Mouse (Mus musculus): Measurements from ENCODE around the gene Sco1. TPM values are rescaled to one million over a fixed set of nuclear protein-coding genes. Genes with fewer than 3 reads are reported as not detected.
"Not testable (repeated sequence)": the region's sequence is repeated elsewhere in the genome, so short reads cannot be mapped to it uniquely, and the experiment has no call there.

The Sco1 gene
- total RNA-seq, 4 experiments from 2014 or later: 10.2 to 15.0 (median 11.0) TPM

DNA sequence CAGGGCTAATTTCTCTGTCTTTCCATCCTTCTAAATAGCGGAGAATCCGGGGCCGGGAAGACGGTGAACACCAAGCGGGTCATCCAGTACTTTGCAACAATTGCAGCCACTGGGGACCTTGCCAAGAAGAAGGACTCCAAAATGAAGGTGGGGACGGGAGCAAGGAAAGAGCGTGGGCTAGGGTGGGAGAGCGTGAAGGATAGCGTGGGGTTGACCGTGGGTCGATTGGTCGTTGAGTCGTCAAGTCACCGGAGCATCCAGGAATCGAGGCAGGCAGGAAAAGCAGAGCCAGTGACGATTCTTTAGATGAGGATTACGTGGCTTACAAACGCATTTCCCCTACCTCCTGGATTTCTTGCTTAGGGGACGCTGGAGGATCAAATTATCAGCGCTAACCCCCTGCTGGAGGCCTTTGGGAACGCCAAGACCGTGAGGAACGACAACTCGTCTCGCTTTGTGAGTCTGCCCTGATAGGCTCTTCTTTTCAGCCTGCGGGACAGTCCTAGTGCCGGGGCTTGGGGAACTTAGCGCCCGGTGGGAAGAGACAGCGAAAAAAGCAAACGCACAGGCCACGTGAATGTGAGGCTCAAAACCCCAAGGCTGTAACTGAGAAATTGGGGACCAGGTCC lies 31.4 kb downstream of the Sco1 start:
- no peak for DNase-seq (ENCODE audit: low spot score in 2 of 2)

- DNase-seq (ENCODE audit: low spot score in 2 of 2): peak in 1 of 2 experiments; percentile 41
Observed at GRCm38 (mm10) chr11:67085489-67085888, 33.0 kb downstream of the Sco1 start.

- no peak for DNase-seq (ENCODE audit: low spot score in 2 of 2)
Observed at GRCm38 (mm10) chr11:67086467-67087164, 34.1 kb downstream of the Sco1 start.

DNA sequence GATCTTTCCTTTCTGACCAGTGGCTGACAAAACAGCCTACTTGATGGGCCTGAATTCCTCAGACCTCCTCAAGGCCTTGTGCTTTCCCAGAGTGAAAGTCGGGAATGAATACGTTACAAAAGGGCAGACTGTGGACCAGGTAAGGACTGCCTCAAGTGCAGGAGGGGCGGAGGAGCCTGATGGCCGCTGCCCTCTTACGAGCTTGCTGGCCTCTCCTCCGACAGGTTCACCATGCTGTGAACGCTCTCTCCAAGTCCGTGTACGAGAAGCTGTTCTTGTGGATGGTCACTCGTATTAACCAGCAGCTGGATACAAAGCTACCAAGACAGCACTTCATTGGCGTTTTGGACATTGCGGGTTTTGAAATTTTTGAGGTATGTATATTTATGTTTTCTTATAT lies 34.8 kb downstream of the Sco1 start:
- no peak for DNase-seq (ENCODE audit: low spot score in 2 of 2)

DNA sequence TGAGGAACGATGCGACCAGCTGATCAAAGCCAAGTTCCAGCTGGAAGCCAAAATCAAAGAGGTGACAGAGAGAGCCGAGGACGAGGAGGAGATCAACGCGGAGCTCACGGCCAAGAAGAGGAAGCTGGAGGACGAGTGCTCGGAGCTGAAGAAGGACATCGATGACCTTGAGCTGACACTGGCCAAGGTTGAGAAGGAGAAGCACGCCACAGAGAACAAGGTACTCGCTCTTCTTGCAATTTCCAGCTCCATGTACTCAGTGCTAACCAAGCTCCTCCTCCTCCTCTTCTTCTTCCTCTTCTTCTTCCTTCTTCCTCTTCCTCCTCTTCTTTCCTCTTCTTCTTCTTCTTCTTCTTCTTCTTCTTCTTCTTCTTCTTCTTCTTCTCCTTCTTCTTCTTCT lies 39.9 kb downstream of the Sco1 start:
- DNase-seq (ENCODE audit: low spot score in 2 of 2): not testable (repeated sequence)

DNA sequence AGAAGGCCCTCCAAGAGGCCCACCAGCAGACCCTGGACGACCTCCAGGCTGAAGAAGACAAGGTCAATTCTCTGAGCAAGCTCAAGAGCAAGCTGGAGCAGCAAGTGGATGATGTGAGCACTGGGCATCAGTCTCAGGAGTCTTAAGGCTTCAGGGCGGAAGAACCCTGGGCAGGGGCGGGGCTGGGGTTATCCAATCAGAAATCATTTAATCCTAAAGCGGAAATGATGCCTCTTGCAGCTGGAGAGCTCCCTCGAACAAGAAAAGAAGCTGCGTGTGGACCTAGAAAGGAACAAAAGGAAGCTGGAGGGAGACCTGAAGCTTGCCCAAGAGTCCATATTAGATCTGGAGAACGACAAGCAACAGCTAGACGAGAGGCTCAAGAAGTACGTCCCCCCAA lies 40.7 kb downstream of the Sco1 start:
- no peak for DNase-seq (ENCODE audit: low spot score in 2 of 2)

DNA sequence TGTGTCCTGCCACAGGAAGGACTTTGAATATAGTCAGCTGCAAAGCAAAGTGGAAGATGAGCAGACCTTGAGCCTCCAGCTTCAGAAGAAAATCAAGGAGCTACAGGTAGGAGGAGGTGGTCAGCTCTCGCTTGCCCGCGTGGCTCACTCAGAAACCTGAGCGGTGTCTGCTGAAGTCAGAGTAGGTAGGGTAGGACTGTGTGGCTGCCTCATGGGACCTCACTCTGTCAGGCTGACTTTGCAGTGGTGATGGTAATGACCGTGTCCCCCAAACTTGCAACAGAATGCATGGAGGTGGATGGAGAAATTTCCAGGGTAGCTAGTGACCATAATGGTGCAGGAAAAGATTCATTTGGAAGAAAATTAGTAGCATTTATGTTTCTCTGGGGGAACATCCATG lies 41.2 kb downstream of the Sco1 start:
- DNase-seq (ENCODE audit: low spot score in 2 of 2): no peak

DNA sequence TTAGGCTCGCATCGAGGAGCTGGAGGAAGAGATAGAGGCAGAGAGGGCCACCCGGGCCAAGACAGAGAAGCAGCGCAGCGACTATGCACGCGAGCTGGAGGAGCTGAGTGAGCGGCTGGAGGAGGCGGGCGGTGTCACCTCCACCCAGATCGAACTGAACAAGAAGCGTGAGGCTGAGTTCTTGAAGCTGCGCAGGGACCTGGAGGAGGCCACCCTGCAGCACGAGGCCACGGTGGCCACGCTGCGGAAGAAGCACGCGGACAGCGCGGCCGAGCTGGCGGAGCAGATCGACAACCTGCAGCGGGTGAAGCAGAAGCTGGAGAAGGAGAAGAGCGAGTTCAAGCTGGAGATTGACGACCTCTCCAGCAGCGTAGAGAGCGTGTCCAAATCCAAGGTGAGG lies 42.0 kb downstream of the Sco1 start:
- DNase-seq (ENCODE audit: low spot score in 2 of 2): no peak

- no peak for DNase-seq (ENCODE audit: low spot score in 2 of 2)
Observed at GRCm38 (mm10) chr11:67097709-67098108, 45.2 kb downstream of the Sco1 start.

DNA sequence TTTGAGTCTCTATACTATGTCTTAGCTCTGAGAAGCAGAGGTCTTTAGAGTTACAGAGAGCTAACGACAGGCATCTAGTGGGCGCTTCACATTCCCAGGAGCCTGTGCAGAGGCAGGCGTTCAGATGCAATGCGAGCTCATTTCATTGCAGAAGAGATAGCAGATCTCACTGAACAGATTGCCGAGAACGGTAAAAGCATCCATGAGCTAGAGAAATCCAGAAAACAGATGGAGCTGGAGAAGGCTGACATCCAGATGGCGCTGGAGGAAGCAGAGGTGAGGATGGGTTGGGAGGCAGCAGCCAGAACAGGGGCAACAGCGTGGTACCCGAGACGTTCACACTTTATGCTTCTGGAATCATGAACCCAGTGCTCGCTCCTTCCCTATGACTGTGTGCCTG lies 46.0 kb downstream of the Sco1 start:
- peak in 1 of 2 experiments; percentile 71 for DNase-seq (ENCODE audit: low spot score in 2 of 2)

- no peak for DNase-seq (ENCODE audit: low spot score in 2 of 2)
Observed at GRCm38 (mm10) chr11:67099241-67099640, 46.8 kb downstream of the Sco1 start.

- no peak for DNase-seq (ENCODE audit: low spot score in 2 of 2)
Observed at GRCm38 (mm10) chr11:67100169-67100568, 47.7 kb downstream of the Sco1 start.

- no peak for DNase-seq (ENCODE audit: low spot score in 2 of 2)
Observed at GRCm38 (mm10) chr11:67101713-67102112, 49.2 kb downstream of the Sco1 start.

DNA sequence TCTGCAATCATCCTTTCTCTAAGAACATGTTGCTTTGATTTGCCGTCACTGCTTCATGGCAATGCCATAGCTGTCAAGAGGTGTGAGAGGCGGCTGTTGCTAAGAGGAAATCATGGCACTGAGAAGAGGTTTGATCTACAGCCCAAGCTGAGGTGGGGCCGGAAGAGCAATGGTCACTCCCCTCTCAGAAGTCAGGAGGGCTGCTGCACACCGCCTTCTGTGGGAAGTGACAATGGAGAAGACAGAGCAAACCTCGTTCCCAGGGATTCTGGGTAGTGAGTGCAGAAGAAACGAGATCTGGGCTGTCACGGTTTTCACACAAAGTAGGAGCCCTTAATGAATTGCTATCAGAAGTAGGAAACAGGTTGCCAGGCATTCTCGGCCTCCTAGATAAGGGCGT lies 50.8 kb downstream of the Sco1 start:
- no peak for DNase-seq (ENCODE audit: low spot score in 2 of 2)

DNA sequence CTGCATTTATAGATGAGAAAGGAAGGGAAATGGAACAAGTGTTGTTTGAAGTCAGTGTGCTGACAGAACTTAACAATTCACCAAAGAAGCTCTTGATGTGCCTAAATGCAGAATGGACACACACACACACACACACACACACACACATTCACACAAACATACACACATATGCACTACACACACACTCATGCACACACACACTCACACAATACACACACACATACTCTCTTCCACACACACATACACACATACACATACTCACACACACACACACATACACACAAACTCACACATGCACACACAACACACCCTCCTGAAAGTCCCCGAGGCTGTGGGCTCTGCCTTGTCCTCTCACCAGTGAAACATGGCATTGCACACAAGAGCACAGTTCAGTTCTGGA lies 51.8 kb downstream of the Sco1 start:
- DNase-seq (ENCODE audit: low spot score in 2 of 2): no peak

DNA sequence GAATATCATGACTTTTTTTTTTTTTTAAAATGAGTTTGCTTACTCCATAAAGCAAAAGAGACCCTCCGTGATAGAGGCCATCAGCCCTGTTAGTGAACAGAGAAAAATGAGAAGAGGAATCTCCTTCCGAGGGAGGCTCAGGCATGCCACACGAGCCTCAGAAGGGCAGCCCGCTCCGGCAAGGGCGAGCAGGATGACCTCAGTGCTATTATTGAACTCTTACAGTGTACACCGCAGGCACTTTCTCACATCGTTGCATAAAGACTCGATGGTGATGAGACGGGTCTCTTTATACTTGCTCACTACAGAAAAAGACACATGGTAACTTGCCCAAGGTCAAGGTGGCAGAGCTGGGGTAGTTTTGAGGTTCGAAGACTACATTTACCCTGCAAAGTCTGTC lies 52.2 kb downstream of the Sco1 start:
- DNase-seq (ENCODE audit: low spot score in 2 of 2): no peak

GRCm38 (mm10) chr11:67105689-67106088 lies 53.2 kb downstream of the Sco1 start:
- DNase-seq (ENCODE audit: low spot score in 2 of 2): no peak

DNA sequence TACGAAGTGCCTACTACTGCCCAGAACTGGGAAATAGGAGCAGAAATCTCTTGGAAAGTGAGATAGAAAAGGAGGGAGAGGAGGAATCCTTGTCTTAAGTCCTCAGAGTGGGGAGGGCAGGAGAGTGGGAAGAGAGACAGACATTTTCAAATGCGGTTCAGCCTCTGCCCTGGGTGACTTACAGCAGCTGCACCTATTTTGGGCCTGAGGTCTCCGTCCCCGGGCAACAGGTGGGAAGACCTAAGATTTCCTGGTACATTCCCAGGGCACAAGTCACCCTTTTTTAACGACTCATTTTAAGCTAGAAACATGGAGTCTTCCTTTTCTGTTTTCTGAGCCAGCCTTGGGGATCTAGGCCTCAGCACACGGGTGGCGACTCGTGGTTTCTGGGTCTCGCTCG lies 54.5 kb downstream of the Sco1 start:
- DNase-seq (ENCODE audit: low spot score in 2 of 2): no peak

DNA sequence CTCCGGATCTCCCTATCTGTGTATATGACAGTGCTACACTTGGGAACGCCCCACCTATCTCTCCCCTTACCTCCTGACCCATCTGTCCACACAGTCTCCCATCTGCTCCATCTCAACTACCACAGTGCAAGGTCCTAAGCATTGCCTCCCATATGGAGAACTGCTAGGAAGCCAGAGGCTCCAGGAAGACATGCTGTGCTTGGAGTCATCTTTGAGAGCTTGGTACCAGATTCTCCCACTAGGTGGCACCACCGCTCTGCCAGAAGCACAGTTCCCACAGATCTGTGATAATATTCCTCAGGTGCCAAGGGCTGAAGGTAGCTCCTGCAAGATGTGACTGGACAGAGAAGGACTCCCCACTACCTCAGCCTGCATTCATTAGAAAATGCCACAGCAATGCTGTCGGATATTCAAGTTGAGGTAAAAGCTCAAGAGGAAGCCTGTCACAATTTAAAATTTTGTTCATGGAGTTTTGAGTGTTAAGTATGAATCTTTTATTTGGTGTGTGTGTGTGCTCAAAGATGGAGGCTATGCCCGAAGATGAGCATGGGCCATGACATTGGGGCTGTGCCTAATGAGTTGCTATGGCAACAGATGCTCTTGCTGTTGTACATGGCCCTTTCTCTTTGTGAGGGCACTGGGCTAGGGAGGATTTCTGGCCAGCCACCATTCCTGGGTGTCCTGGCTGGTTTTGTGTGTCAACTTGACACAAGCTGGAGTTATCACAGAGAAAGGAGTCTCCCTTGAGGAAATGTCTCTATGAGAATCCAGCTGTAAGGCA lies 57.9 kb downstream of the Sco1 start:
- peak; percentile 57 to 74 for DNase-seq (ENCODE audit: low spot score in 2 of 2)

DNA sequence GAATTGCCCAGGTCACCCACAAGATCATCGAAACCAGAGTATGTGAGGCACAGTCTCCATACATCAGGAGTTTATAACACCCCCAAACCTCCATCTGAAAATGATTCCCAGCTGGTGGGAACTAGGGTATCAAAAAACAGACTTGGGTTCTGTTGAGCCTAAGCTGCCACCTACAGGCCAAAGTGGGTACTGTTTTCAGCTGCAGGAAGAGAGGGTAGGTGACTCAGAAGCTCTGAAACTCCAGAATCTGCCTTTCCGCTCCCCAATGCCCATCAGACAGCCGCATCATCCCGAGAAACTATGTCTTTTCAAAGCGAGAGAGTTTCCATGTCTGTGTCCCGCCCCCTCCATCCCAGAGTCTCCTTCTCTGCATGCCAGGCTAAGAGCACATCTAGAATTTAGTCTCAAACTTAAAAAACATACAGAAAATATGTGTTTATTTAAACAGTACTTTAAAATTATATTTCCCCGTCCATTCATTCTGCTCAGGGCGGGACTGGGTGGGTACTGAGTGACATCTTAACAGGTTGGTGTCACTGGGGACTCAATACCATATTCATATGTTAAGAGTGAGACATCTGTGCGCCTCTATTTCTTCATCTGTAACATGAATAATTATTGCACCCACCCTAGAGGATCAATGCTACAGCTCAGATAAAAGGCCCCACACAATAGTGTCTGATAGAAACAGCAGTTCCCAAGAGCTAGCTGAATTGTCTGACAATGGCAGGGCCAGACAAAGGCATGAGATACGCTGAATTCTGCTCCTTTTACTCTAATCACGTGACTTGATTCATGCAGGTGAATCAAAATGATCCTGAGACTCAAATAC lies 59.8 kb downstream of the Sco1 start:
- DNase-seq (ENCODE audit: low spot score in 2 of 2): peak in 1 of 2 experiments; percentile 62

DNA sequence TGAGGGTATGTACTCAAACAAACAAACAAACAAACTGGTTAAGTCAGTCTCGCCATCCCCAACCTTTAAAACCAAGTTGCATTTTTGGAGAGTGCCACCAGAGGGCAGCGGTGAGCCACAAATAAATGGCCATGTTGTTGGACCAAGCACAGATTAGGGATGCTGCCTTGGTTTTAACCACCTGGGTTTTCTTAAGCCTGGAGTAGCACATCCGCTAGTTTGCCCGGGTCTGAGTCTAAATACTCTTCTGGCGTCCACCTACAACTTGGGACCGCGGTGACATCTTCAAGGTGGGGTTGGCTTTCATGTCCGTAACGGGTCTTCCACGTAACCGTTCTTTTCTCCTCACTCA lies 60.4 kb downstream of the Sco1 start:
- DNase-seq (ENCODE audit: low spot score in 2 of 2): peak in 1 of 2 experiments; percentile 79

DNA sequence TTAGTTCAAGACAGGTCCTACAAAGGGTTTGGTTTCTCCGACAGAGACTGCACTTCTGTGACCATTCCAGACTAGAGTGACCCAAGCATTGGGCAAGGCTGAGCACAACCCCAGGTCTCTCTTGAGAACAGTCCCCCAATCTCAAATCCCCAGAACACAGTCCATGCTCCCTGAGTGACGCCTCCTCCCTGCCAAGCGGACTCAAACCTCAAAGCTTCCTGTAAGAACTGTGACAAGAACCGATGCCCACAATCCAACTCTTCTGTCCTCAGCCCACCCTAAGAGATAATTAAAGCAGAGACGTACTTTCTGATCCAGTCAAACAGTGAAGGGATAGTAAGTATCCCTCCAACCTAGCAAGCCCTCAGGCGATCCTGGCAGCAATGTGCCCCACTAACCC lies 60.9 kb downstream of the Sco1 start:
- no peak for DNase-seq (ENCODE audit: low spot score in 2 of 2)

Data from left cerebral cortex, adult 8-10 months (tissue).